ENCODE assay signal across 18 mouse cellular contexts in the genomic region with DNA sequence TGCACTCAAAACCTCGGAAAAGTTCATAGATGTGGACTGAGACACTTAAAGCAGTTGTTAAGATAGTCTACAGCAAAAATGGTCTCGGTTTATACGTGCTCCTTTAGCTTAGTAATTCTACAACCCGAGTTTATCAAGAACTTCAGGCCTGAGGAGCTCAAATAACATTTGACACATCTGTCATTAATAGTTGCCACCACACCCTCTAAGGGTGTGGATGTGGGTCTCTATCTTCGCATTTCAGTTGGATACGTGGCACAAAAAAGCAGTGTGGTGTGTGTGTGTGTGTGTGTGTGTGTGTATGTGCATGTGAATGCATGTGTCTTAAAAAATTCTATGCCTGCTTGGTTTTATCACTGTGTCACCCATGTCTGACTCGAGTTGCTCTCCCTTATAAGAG. TPM values are rescaled to one million over a fixed set of nuclear protein-coding genes. Genes with fewer than 3 reads are reported as not detected.
DNase-seq lines count a peak whose midpoint lies in the region; ATAC-seq and TF ChIP-seq lines count a peak whose summit lies in the region.
"Had no signal": no experiment of that assay in that cellular context is flagged by ENCODE, and none has a peak within 500 bp of the region (broad histone marks: within the 10 kb centered on the region; RNA-seq: fewer than 3 reads in every experiment).

No protein-coding gene starts in this region.

- H3K9me3 ChIP-seq in lung, embryonic 14.5 days (ENCODE audit: low read depth, low read length), result no peaks in the 10 kb centered on the region
- no peaks in the 10 kb centered on the region for H3K9me3 ChIP-seq in lung, postnatal 0 days (ENCODE audit: low read length)
- no peaks in the 10 kb centered on the region for H3K9me3 ChIP-seq in liver, embryonic 15.5 days (replicated peaks)
- H3K9me3 ChIP-seq: heart, embryonic 10.5 days had no signal

- no peak overlapping the region for H3K4me3 ChIP-seq in lung, embryonic 14.5 days (ENCODE audit: low read depth, low read length)
- no peak overlapping the region for H3K4me3 ChIP-seq in lung, postnatal 0 days (ENCODE audit: low read depth, low read length)
- H3K4me3 ChIP-seq in liver, embryonic 15.5 days (replicated peaks), result no peak overlapping the region
- H3K4me3 ChIP-seq: heart, embryonic 10.5 days had no signal

- no peak for TF ChIP-seq CTCF in lung, embryonic 14.5 days (IDR thresholded peaks at IDR 0.05; ENCODE audit: low read depth)
- no peak for TF ChIP-seq CTCF in lung, postnatal 0 days (IDR thresholded peaks at IDR 0.05)

- no peaks in the 10 kb centered on the region for H3K36me3 ChIP-seq in lung, embryonic 14.5 days (ENCODE audit: insufficient read depth)
- H3K36me3 ChIP-seq in lung, postnatal 0 days (ENCODE audit: insufficient read depth, low read length), result no peaks in the 10 kb centered on the region
- no peaks in the 10 kb centered on the region for H3K36me3 ChIP-seq in liver, embryonic 15.5 days (replicated peaks)
- H3K36me3 ChIP-seq: heart, embryonic 10.5 days had no signal

- H3K4me2 ChIP-seq in lung, embryonic 14.5 days, result no peak overlapping the region
- no peak overlapping the region for H3K4me2 ChIP-seq in lung, postnatal 0 days (replicated peaks; ENCODE audit: low read depth, low read length)
- peak overlapping the region; percentile 50 for H3K4me2 ChIP-seq in liver, embryonic 15.5 days
- H3K4me2 ChIP-seq: midbrain, embryonic 11.5 days had no signal

- H3K9ac ChIP-seq in lung, embryonic 14.5 days, result no peak overlapping the region
- no peak overlapping the region for H3K9ac ChIP-seq in lung, postnatal 0 days (replicated peaks; ENCODE audit: low read depth)
- peak overlapping the region; percentile 51 for H3K9ac ChIP-seq in liver, embryonic 15.5 days

- no peak for DNase-seq in lung, embryonic 14.5 days
- no peak for DNase-seq in lung, postnatal 0 days (ENCODE audit: low spot score)
- DNase-seq in ovary, postnatal 14 days (ENCODE audit: low spot score), result no peak
- DNase-seq in right cerebral cortex, adult 2 months (ENCODE audit: low spot score in 2 of 2), result no peak
- DNase-seq in urinary bladder, adult 18-20 months (ENCODE audit: low spot score in 2 of 2), result no peak
- DNase-seq: adrenal gland, adult 2 months; cerebellum, adult 11 months; cerebellum, postnatal 10 days; gastrocnemius, postnatal 14 days; kidney, postnatal 4 days; lung, adult 2 months; lung, postnatal 4 days; thymus, adult 18-20 months had no signal

- H3K4me1 ChIP-seq in lung, embryonic 14.5 days (ENCODE audit: insufficient read depth), result no peaks in the 10 kb centered on the region
- H3K4me1 ChIP-seq in lung, postnatal 0 days (ENCODE audit: insufficient read depth, low read depth, low read length), result no peaks in the 10 kb centered on the region
- peaks cover 74% of the 10 kb centered on the region for H3K4me1 ChIP-seq in liver, embryonic 15.5 days (replicated peaks)
- H3K4me1 ChIP-seq: heart, embryonic 10.5 days had no signal

- WGBS in lung, embryonic 14.5 days, result 65% methylated on average over 7 of the region's 7 CpGs
- 61% methylated on average over 7 of the region's 7 CpGs for WGBS in lung, postnatal 0 days
- WGBS in liver, embryonic 15.5 days (ENCODE audit: insufficient replicate concordance), result 19% methylated on average over 7 of the region's 7 CpGs

- ATAC-seq in lung, embryonic 14.5 days (ENCODE audit: insufficient read depth), result no peak
- ATAC-seq in lung, postnatal 0 days, result no peak
- ATAC-seq in erythroid progenitor cell, adult 5-6 weeks (replicated peaks; ENCODE audit: low FRiP score, poor library complexity, severe bottlenecking), result peak; percentile 65
- ATAC-seq in liver, embryonic 15.5 days (ENCODE audit: insufficient read depth), result peak; percentile 82
- ATAC-seq: forebrain, embryonic 14.5 days had no signal

- no peak for TF ChIP-seq EP300 in lung, postnatal 0 days (IDR thresholded peaks at IDR 0.05)

- peak overlapping the region; percentile 18; the same call in 1 of the 2 replicates for H3K27ac ChIP-seq in lung, embryonic 14.5 days (ENCODE audit: low read depth)
- no peak overlapping the region for H3K27ac ChIP-seq in lung, postnatal 0 days (ENCODE audit: low read length)
- peak overlapping the region; percentile 96 for H3K27ac ChIP-seq in liver, embryonic 15.5 days (replicated peaks)
- H3K27ac ChIP-seq: heart, embryonic 10.5 days had no signal

- H3K27me3 ChIP-seq in lung, embryonic 14.5 days (ENCODE audit: insufficient read depth, low read length), result no peaks in the 10 kb centered on the region
- H3K27me3 ChIP-seq in lung, postnatal 0 days (replicated peaks; ENCODE audit: insufficient read depth, low read length), result no peaks in the 10 kb centered on the region
- H3K27me3 ChIP-seq in liver, embryonic 15.5 days, result no peaks in the 10 kb centered on the region

RNA-seq across cellular contexts. Expression of gene Cd47, which starts 23.4 kb away (rescaled TPM):
- polyA plus RNA-seq in lung, embryonic 14.5 days (2014; fragmentation: Nextera tagmentation; extraction: Ambion mirVana), result 96.3 and 104 TPM in 2 replicates
- polyA plus RNA-seq in lung, postnatal 0 days (2015; fragmentation: Nextera tagmentation; extraction: Ambion mirVana), result 219 and 245 TPM in 2 replicates
- 742 and 874 TPM in 2 replicates for total RNA-seq in erythroid progenitor cell, adult 5-6 weeks (2015; ENCODE audit: low replicate concordance)
- 624 and 761 TPM in 2 replicates for total RNA-seq in erythroid progenitor cell, adult 5-6 weeks (2017; ENCODE audit: low replicate concordance)
- polyA plus RNA-seq in liver, embryonic 15.5 days (2015; fragmentation: Nextera tagmentation; extraction: Ambion mirVana), result 266 and 301 TPM in 2 replicates

Comparison
In these comparisons a context has a peak if more than half of its experiments do, and no peak if none do; other contexts are left out.
1. ATAC-seq: peak in erythroid progenitor cell, adult 5-6 weeks (single experiment) and liver, embryonic 15.5 days (single experiment); none in lung, embryonic 14.5 days (single experiment) and lung, postnatal 0 days (single experiment).